Mouse (Mus musculus) MEL (cell line): ENCODE measurements around the gene Atxn2. TPM values are rescaled to one million over a fixed set of nuclear protein-coding genes. Genes with fewer than 3 reads are reported as not detected.

Source experiments
- DNase-seq: peaks from one replicate; pipeline ENCODE4 v3.0.0; 2011; ENCODE audit warnings: low read depth, low spot score
- H3K27ac ChIP-seq: 2 replicates; pipeline ENCODE4 v1.5.1; 2012; ENCODE audit warnings: low read depth, mild to moderate bottlenecking, control low read depth, low read length, moderate library complexity; ENCODE audit not compliant: control insufficient read depth
- H3K27me3 ChIP-seq, 2 experiments: fragments of 150-350 bp in 1 of 2; sonication (generic) in 1 of 2; 2 replicates each; pipeline ENCODE4 v1.6.1; 2012; ENCODE audit warnings: low read length in 2 of 2, mild to moderate bottlenecking in 2 of 2, improper control_type of control experiment in 1 of 2, moderate library complexity in 1 of 2; ENCODE audit not compliant: insufficient read depth in 2 of 2, control insufficient read depth in 1 of 2
- H3K36me3 ChIP-seq, 2 experiments: 2 replicates each; pipeline ENCODE4 v1.6.1; 2012 to 2014; ENCODE audit warnings: low read length in 2 of 2, improper control_type of control experiment in 1 of 2, inconsistent platforms in 1 of 2, mild to moderate bottlenecking in 1 of 2; ENCODE audit not compliant: insufficient read depth in 2 of 2, control insufficient read depth in 1 of 2
- H3K4me1 ChIP-seq, 2 experiments: fragments of 150-350 bp in 1 of 2; sonication (generic) in 1 of 2; 2 replicates each; pipeline ENCODE4 v1.6.1; 2012; ENCODE audit warnings: low read length in 2 of 2, improper control_type of control experiment in 1 of 2, mild to moderate bottlenecking in 1 of 2; ENCODE audit not compliant: insufficient read depth in 2 of 2, control insufficient read depth in 1 of 2
- H3K4me3 ChIP-seq, 2 experiments: fragments of 150-350 bp in 1 of 2; sonication (generic) in 1 of 2; 2 replicates each; pipeline ENCODE4 v1.5.1; 2012; ENCODE audit warnings: low read depth in 2 of 2, low read length in 2 of 2, mild to moderate bottlenecking in 2 of 2, moderate library complexity in 2 of 2, control low read depth in 1 of 2, improper control_type of control experiment in 1 of 2; ENCODE audit not compliant: control insufficient read depth in 1 of 2, insufficient read depth in 1 of 2
- H3K79me2 ChIP-seq: 2 replicates; pipeline ENCODE4 v1.6.1; 2012; ENCODE audit warnings: mild to moderate bottlenecking, low read length, moderate library complexity; ENCODE audit not compliant: control insufficient read depth, poor library complexity, insufficient read depth
- H3K9ac ChIP-seq: 2 replicates; pipeline ENCODE4 v1.6.1; 2012; ENCODE audit warnings: low read depth, mild to moderate bottlenecking, control low read depth, low read length, moderate library complexity; ENCODE audit not compliant: control insufficient read depth, poor library complexity, severe bottlenecking
- H3K9me3 ChIP-seq: fragments of 150-350 bp; sonication (generic); replicated peaks from 2 replicates; pipeline ENCODE4 v1.6.1; 2012; ENCODE audit warnings: mild to moderate bottlenecking, low read length, improper control_type of control experiment, moderate library complexity; ENCODE audit not compliant: insufficient read depth
- KAT2A ChIP-seq: conservative IDR thresholded peaks from 2 replicates; pipeline ENCODE4 v1.6.1; 2012; ENCODE audit warnings: low read depth, low read length, improper control_type of control experiment, inconsistent platforms
- MAX ChIP-seq: IDR thresholded peaks from 2 replicates; pipeline ENCODE4 v1.6.1; 2011; ENCODE audit warnings: low read length, improper control_type of control experiment
- NELFE ChIP-seq: IDR thresholded peaks from 2 replicates; pipeline ENCODE4 v1.6.1; 2011; ENCODE audit warnings: low read depth, low read length, improper control_type of control experiment
- POLR2A ChIP-seq, 2 experiments: IDR thresholded peaks; 2 replicates each; pipeline ENCODE4 v1.6.1; 2011 to 2012; ENCODE audit warnings: low read length in 2 of 2, mild to moderate bottlenecking in 2 of 2, control low read depth in 1 of 2, improper control_type of control experiment in 1 of 2, low read depth in 1 of 2, moderate library complexity in 1 of 2; ENCODE audit not compliant: control insufficient read depth in 1 of 2, insufficient read depth in 1 of 2, poor library complexity in 1 of 2
- SIN3A ChIP-seq: IDR thresholded peaks from 2 replicates; pipeline ENCODE4 v1.6.1; 2012; ENCODE audit warnings: low read length, improper control_type of control experiment, inconsistent platforms
- USF1 ChIP-seq: IDR thresholded peaks from 2 replicates; pipeline ENCODE4 v1.6.1; 2014; ENCODE audit warnings: low read depth, mild to moderate bottlenecking, inconsistent platforms, low read length, improper control_type of control experiment, moderate library complexity
- ZC3H11A ChIP-seq: IDR thresholded peaks from 2 replicates; pipeline ENCODE4 v1.6.1; 2012; ENCODE audit warnings: low read depth, mild to moderate bottlenecking, inconsistent platforms, low read length, improper control_type of control experiment
- polyA plus RNA-seq, 2 experiments: library from polyadenylated mRNA; stranded (reverse) in 1 of 2; unstranded in 1 of 2; fragments of >175 nt in 1 of 2; fragments of >200 nt in 1 of 2; gene quantifications; 2 replicates each; pipeline versions ENCODE4 v1.2.1 to v1.2.4; 2012; ENCODE audit warnings: low replicate concordance in 2 of 2, low read depth in 1 of 2; ENCODE audit not compliant: insufficient read length in 2 of 2, insufficient read depth in 1 of 2, missing spikeins in 1 of 2
- total RNA-seq: library from RNA; depleted of rRNA; stranded (reverse); fragments of 300-350 nt; gene quantifications from 2 replicates; pipeline ENCODE4 v1.2.3, GENCODE M21; 2012

The Atxn2 gene
- total and polyA plus RNA-seq, 3 experiments = 16.3 to 476 (median 85.4) TPM

DNA sequence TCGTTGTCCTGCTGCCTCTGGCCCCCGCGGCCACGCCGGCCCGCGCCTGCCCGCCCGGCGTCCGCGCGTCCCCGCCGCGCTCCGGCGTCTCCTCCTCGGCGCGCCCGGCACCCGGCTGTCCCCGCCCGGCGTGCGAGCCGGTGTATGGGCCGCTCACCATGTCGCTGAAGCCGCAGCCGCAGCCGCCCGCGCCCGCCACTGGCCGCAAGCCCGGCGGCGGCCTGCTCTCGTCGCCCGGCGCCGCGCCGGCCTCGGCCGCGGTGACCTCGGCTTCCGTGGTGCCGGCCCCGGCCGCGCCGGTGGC lies 743 bp downstream of the Atxn2 start:
- H3K9ac ChIP-seq = peak overlapping the region; percentile 92

DNA sequence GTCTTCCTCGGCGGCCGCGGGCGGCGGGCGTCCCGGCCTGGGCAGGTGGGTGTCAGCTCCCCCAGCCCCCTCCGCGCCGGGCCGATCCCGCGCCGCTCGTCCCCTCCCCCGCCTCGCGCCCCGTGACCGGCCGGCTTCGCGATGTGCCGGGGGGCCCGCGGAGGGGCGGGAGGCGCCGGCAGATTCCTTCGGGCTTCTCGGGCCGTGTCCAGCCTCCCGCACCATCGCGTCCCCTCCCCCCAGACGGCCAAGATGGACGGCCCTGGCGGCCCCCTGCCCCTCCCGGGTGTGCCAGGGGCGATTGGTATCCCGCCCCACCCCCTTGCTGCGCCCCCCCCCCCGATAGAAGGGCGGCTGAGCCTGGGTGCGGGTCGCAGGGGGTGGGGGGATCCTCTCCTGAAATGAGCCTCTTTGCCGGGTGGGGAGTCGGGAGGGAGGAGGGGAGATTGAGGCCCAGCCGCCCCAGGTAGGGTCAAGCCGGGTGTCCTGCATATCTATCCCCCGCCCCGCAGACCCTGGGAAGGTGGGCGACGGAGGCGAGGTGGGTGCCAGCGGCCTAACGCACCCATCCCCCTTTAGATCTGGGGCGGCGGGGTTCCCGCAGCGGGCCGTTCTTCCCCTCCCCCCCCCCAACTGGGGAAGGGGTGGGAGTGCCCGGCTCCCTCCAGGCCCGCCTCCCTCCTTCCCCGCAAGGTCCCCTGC lies 1.2 kb downstream of the Atxn2 start:
- no peaks in the 10 kb centered on the region for H3K9me3 ChIP-seq
- H3K79me2 ChIP-seq = peaks cover 54% of the 10 kb centered on the region
- peak; percentile 50 for DNase-seq
- peak overlapping the region; percentile 92 for H3K9ac ChIP-seq
- peaks cover 0 to 13% of the 10 kb centered on the region in 2 experiments; a peak in 3 of 4 replicates for H3K36me3 ChIP-seq
- peaks cover 4 to 9% of the 10 kb centered on the region in 2 experiments for H3K4me1 ChIP-seq
- peak overlapping the region; percentile 77 to 98 for H3K4me3 ChIP-seq
- H3K27me3 ChIP-seq = no peaks in the 10 kb centered on the region
- peak overlapping the region; percentile 70; the same call in 1 of the 2 replicates for H3K27ac ChIP-seq
- TF ChIP-seq MAX (no peak), SIN3A (peak; percentile 17; the same call in 1 of the 2 replicates), USF1 (peak; percentile 37; the same call in 1 of the 2 replicates), KAT2A (no peak)
- TF ChIP-seq, all 39 proteins: peak for 2

More for the DNA sequence above, 743 bp downstream of the Atxn2 start:
- Histone ChIP-seq H3K27ac (peak overlapping the region; percentile 70), H3K4me3 (peak overlapping the region; percentile 77 to 98; a peak in 3 of 4 replicates), H3K79me2 (peaks cover 49% of the 10 kb centered on the region), H3K27me3 (no peaks in the 10 kb centered on the region), H3K4me1 (peaks cover 4 to 9% of the 10 kb centered on the region in 2 experiments), H3K36me3 (peaks cover 0 to 13% of the 10 kb centered on the region in 2 experiments; a peak in 3 of 4 replicates), H3K9me3 (no peaks in the 10 kb centered on the region)
- 0 out of 4 replicates have a peak, but pooled peaks of 1 of the 2 experiments have one; percentile 56 for TF ChIP-seq POLR2A (IDR thresholded peaks at IDR 0.05; ENCODE audit: control insufficient read depth in 1 of 2, insufficient read depth in 1 of 2, low read depth in 1 of 2, low read length in 2 of 2, poor library complexity in 1 of 2)
- TF ChIP-seq NELFE = no peak
- no peak for DNase-seq

DNA sequence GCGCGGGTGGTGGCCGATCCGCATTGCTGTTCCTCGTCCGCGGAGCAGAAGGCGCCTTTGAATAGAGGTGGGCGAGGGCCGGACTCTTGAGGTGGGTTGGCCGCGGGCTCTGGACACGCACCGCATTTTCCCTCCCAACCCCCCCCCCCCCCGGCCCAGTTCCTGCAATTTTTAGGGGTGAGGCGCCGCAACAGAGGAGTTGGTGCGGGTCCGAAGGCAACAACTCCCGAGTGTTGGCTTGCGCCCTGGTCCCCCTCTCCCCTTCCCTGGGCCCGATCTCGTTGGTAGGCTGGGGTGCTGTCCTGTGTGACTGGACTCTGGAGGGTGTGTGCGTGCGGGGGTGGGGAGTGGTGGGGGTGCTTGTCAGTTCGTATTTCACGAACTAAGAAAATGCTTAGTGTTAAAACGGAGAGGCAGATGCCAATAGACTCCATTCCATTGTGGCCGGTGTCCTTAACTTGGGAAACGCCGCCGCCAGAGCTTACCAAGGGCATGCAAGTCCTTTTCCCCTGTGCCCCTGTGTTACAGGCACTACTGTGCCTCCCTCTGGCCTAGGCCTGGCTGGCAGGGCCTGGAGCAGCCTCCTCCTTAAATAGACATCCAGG lies 1.9 kb downstream of the Atxn2 start:
- no peaks in the 10 kb centered on the region for H3K9me3 ChIP-seq
- H3K4me3 ChIP-seq = peak overlapping the region; percentile 77 to 98
- peak; percentile 62 for DNase-seq
- H3K79me2 ChIP-seq = peaks cover 59% of the 10 kb centered on the region
- peak overlapping the region; percentile 92 for H3K9ac ChIP-seq
- no peak for TF ChIP-seq ZC3H11A
- 0 out of 2 replicates have a peak, but pooled peaks have one; percentile 1 for TF ChIP-seq SIN3A
- H3K4me1 ChIP-seq = peaks cover 4 to 9% of the 10 kb centered on the region in 2 experiments
- peaks cover 0 to 13% of the 10 kb centered on the region in 2 experiments for H3K36me3 ChIP-seq
- no peaks in the 10 kb centered on the region for H3K27me3 ChIP-seq
- no peak overlapping the region; the same call in 1 of the 2 replicates for H3K27ac ChIP-seq
